Mouse (Mus musculus) right cerebral cortex, postnatal 10 days (tissue): ENCODE data around the gene Ppef2.

ENCODE experiments used
- DNase-seq, 2 experiments: peaks; one replicate each; pipeline ENCODE4 v3.0.0; 2021; ENCODE audit warnings: low spot score in 2 of 2

Ppef2 gene

GRCm38 (mm10) chr5:92196895-92197811, 58.9 kb downstream of the Ppef2 start:
- no peak for DNase-seq

DNA sequence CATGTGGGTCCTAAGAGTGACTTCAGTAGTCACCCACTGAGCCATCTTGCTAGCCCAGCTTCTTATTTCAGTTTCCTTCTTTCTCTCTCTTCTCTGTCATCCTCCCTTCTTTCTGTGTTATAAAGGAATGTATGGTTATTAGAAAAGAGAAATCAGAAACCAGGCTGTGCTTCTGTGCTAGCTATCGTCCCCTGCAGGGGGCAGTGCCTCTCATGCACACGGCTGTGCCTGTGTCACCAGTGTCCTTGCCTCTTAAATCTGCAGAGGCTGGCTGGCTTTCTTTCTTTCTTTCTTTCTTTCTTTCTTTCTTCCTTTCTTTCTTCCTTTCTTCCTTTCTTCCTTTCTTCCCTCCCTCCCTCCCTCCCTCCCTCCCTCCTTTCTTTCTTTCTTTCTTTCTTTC, 60.4 kb downstream of the Ppef2 start:
- peak in 1 of 2 experiments; percentile 58 for DNase-seq

- DNase-seq: no peak
Observed at GRCm38 (mm10) chr5:92188881-92189483, 67.1 kb downstream of the Ppef2 start.

GRCm38 (mm10) chr5:92183071-92183830, 72.8 kb downstream of the Ppef2 start:
- DNase-seq: no peak
